ENCODE assay signal across 12 mouse cellular contexts in genomic region chr11:97935913-97936575, GRCm38 (mm10). TPM values are rescaled to one million over a fixed set of nuclear protein-coding genes. Genes with fewer than 3 reads are reported as not detected.
DNase-seq lines count a peak whose midpoint lies in the region; ATAC-seq and TF ChIP-seq lines count a peak whose summit lies in the region.
"Had no signal": no experiment of that assay in that cellular context is flagged by ENCODE, and none has a peak within 500 bp of the region (broad histone marks: within the 10 kb centered on the region; RNA-seq: fewer than 3 reads in every experiment).

No protein-coding gene starts in this region.

- TF ChIP-seq CTCF in E14TG2a.4 (conservative IDR thresholded peaks at IDR 0.05; ENCODE audit: low read length), result no peak

- H3K36me3 ChIP-seq in heart, embryonic 13.5 days, result no peaks in the 10 kb centered on the region
- H3K36me3 ChIP-seq in heart, embryonic 10.5 days, result no peaks in the 10 kb centered on the region
- peaks cover 65% of the 10 kb centered on the region for H3K36me3 ChIP-seq in E14TG2a.4 (ENCODE audit: insufficient read depth, low read length)
- H3K36me3 ChIP-seq in liver, embryonic 13.5 days, result no peaks in the 10 kb centered on the region
- H3K36me3 ChIP-seq: hindbrain, embryonic 13.5 days had no signal

- no peak overlapping the region for H3K4me2 ChIP-seq in heart, embryonic 13.5 days
- H3K4me2 ChIP-seq in liver, embryonic 13.5 days, result no peak overlapping the region
- H3K4me2 ChIP-seq: hindbrain, embryonic 13.5 days had no signal

- WGBS in heart, embryonic 13.5 days, result 55% methylated on average over 4 of the region's 4 CpGs
- WGBS in heart, embryonic 10.5 days, result 58% methylated on average over 4 of the region's 4 CpGs
- WGBS in liver, embryonic 13.5 days (ENCODE audit: insufficient replicate concordance), result 37% methylated on average over 4 of the region's 4 CpGs

- no peak overlapping the region for H3K4me3 ChIP-seq in heart, embryonic 13.5 days
- no peak overlapping the region for H3K4me3 ChIP-seq in heart, embryonic 10.5 days
- H3K4me3 ChIP-seq in E14TG2a.4 (replicated peaks; ENCODE audit: low read length), result 0 out of 2 replicates have a peak overlapping the region, but pooled peaks have one; percentile 2
- no peak overlapping the region for H3K4me3 ChIP-seq in liver, embryonic 13.5 days (replicated peaks)
- H3K4me3 ChIP-seq: erythroblast, embryonic 14.5 days; hindbrain, embryonic 13.5 days had no signal

- no peaks in the 10 kb centered on the region for H3K4me1 ChIP-seq in heart, embryonic 13.5 days
- no peaks in the 10 kb centered on the region for H3K4me1 ChIP-seq in heart, embryonic 10.5 days
- peaks cover 48% of the 10 kb centered on the region for H3K4me1 ChIP-seq in E14TG2a.4 (replicated peaks; ENCODE audit: low read depth, low read length)
- H3K4me1 ChIP-seq in liver, embryonic 13.5 days (replicated peaks), result peaks cover 11% of the 10 kb centered on the region
- H3K4me1 ChIP-seq: hindbrain, embryonic 13.5 days had no signal

- ATAC-seq in heart, embryonic 13.5 days (ENCODE audit: extremely low read depth, insufficient number of reproducible peaks, low FRiP score, low TSS enrichment), result peak; percentile 42
- ATAC-seq in liver, embryonic 13.5 days (ENCODE audit: low read depth), result peak; percentile 51; the same call in 1 of the 2 replicates

- H3K27ac ChIP-seq in heart, embryonic 13.5 days (replicated peaks), result no peak overlapping the region
- H3K27ac ChIP-seq in heart, embryonic 10.5 days, result no peak overlapping the region
- H3K27ac ChIP-seq in liver, embryonic 13.5 days, result no peak overlapping the region
- H3K27ac ChIP-seq: hindbrain, embryonic 13.5 days; macrophage had no signal

- DNase-seq in heart, embryonic 10.5 days (ENCODE audit: low spot score), result no peak
- peak; percentile 70 for DNase-seq in adrenal gland, postnatal 10 days
- DNase-seq in liver, embryonic 13.5 days, result peak; percentile 27
- DNase-seq in cerebellum, adult 11 months, result no peak
- DNase-seq in cerebellum, adult 8-10 months, result no peak
- no peak for DNase-seq in embryo, embryonic 10.5 days (ENCODE audit: low spot score)
- DNase-seq: cerebellum, adult 9-10 months had no signal

- no peaks in the 10 kb centered on the region for H3K9me3 ChIP-seq in heart, embryonic 13.5 days
- no peaks in the 10 kb centered on the region for H3K9me3 ChIP-seq in heart, embryonic 10.5 days
- 0 out of 2 replicates have a peak, but pooled peaks cover 7% of the 10 kb centered on the region for H3K9me3 ChIP-seq in E14TG2a.4 (ENCODE audit: low read length)
- H3K9me3 ChIP-seq in liver, embryonic 13.5 days (replicated peaks), result no peaks in the 10 kb centered on the region
- H3K9me3 ChIP-seq: hindbrain, embryonic 13.5 days had no signal

- H3K27me3 ChIP-seq in heart, embryonic 13.5 days (replicated peaks), result peaks cover 18% of the 10 kb centered on the region
- H3K27me3 ChIP-seq in heart, embryonic 10.5 days (ENCODE audit: insufficient read depth, poor library complexity, severe bottlenecking), result peaks cover 12% of the 10 kb centered on the region
- no peaks in the 10 kb centered on the region for H3K27me3 ChIP-seq in E14TG2a.4 (ENCODE audit: insufficient read depth, low read length)
- no peaks in the 10 kb centered on the region for H3K27me3 ChIP-seq in liver, embryonic 13.5 days
- H3K27me3 ChIP-seq: hindbrain, embryonic 13.5 days had no signal

- H3K9ac ChIP-seq in heart, embryonic 13.5 days, result no peak overlapping the region
- H3K9ac ChIP-seq in liver, embryonic 13.5 days, result no peak overlapping the region
- H3K9ac ChIP-seq: hindbrain, embryonic 13.5 days had no signal

RNA-seq across cellular contexts. Expression of gene Plxdc1, which starts 50.2 kb away (rescaled TPM):
- polyA plus RNA-seq in heart, embryonic 13.5 days (2015; fragmentation: Nextera tagmentation; extraction: Ambion mirVana), result 0.23 and 0.44 TPM in 2 replicates
- not detected in 2 replicates for polyA plus RNA-seq in heart, embryonic 10.5 days (2016; fragmentation: Nextera tagmentation; extraction: Ambion mirVana)
- total RNA-seq in adrenal gland, postnatal 10 days (2021), result 1 to 10 TPM; 3.4 to 7.2 TPM
- 0.45 and 0.58 TPM in 2 replicates for polyA plus RNA-seq in liver, embryonic 13.5 days (2015; fragmentation: Nextera tagmentation; extraction: Ambion mirVana)

RNA-seq across cellular contexts. Expression of gene Fbxo47, which starts 52.1 kb away (rescaled TPM):
- 0.70 and 1.1 TPM in 2 replicates for polyA plus RNA-seq in heart, embryonic 13.5 days (2015; fragmentation: Nextera tagmentation; extraction: Ambion mirVana)
- polyA plus RNA-seq in heart, embryonic 10.5 days (2016; fragmentation: Nextera tagmentation; extraction: Ambion mirVana), result 0.55 and 0.70 TPM in 2 replicates
- 1 to 10 TPM in 1 of 2 experiments, under 1 TPM in 1; 0.69 to 1.3 TPM for total RNA-seq in adrenal gland, postnatal 10 days (2021)
- 0.33 and 0.46 TPM in 2 replicates for polyA plus RNA-seq in liver, embryonic 13.5 days (2015; fragmentation: Nextera tagmentation; extraction: Ambion mirVana)
- polyA plus RNA-seq: erythroblast, embryonic 14.5 days had no signal

RNA-seq across cellular contexts. Expression of gene Arl5c, which starts 59.9 kb away (rescaled TPM):
- 4.6 and 5.1 TPM in 2 replicates for polyA plus RNA-seq in heart, embryonic 13.5 days (2015; fragmentation: Nextera tagmentation; extraction: Ambion mirVana)
- polyA plus RNA-seq in heart, embryonic 10.5 days (2016; fragmentation: Nextera tagmentation; extraction: Ambion mirVana), result 9.8 and 15.7 TPM in 2 replicates
- 1 to 10 TPM; 3.1 to 3.8 TPM for total RNA-seq in adrenal gland, postnatal 10 days (2021)
- polyA plus RNA-seq in liver, embryonic 13.5 days (2015; fragmentation: Nextera tagmentation; extraction: Ambion mirVana), result 10.8 and 12.8 TPM in 2 replicates
- polyA plus RNA-seq: erythroblast, embryonic 14.5 days had no signal

Comparison
In these comparisons a context has a peak if more than half of its experiments do, and no peak if none do; other contexts are left out.
1. DNase-seq: peak in adrenal gland, postnatal 10 days (single experiment) and liver, embryonic 13.5 days (single experiment); none in heart, embryonic 10.5 days (single experiment), cerebellum, adult 11 months (single experiment), cerebellum, adult 8-10 months (single experiment) and embryo, embryonic 10.5 days (single experiment).